Mouse (Mus musculus) adrenal gland, postnatal 10 days (tissue): Measurements from ENCODE around the gene Oas1h. TPM values are rescaled to one million over a fixed set of nuclear protein-coding genes. Genes with fewer than 3 reads are reported as not detected.

Source experiments
- microRNA-seq: library from miRNA; unstranded; fragments of <30 nt; microRNA quantifications from one replicate; pipeline ENCODE4 v1.2.0, GENCODE M21; 2021
- total RNA-seq, 2 experiments: library from RNA; stranded (reverse); gene quantifications; 2 replicates each; pipeline ENCODE4 v1.2.3; 2021

Oas1h gene
- total RNA-seq, 2 experiments from 2014 or later: not detected

Small RNA genes within 50 kb of the gene (microRNA-seq; reads per million reads assigned to microRNA genes)
- not detected for gene Gm22907

Other genes with a start within 250 kb of the Oas1h start
- 10 to 100 TPM; 12.9 to 17.4 TPM for gene Rita1, start 248.8 kb upstream of the Oas1h start, total RNA-seq
- gene Ddx54, start 248.7 kb upstream of the Oas1h start, total RNA-seq: 10 to 100 TPM; 36.0 to 36.1 TPM
- under 1 TPM in 1 of 2 experiments, not detected in 1; 0.42 TPM for gene Cfap73, start 227.2 kb upstream of the Oas1h start, total RNA-seq
- gene Rasal1, start 212.6 kb upstream of the Oas1h start, total RNA-seq: 1 to 10 TPM; 6.9 to 8.9 TPM
- gene Dtx1, start 149.5 kb upstream of the Oas1h start, total RNA-seq: 1 to 10 TPM; 7.4 to 9.2 TPM
- under 1 TPM; 0.09 to 0.24 TPM for gene Oas2, start 111.6 kb upstream of the Oas1h start, total RNA-seq
- under 1 TPM; 0.15 to 0.21 TPM for gene Oas3, start 83.8 kb upstream of the Oas1h start, total RNA-seq
- gene Oas1e, start 65.9 kb upstream of the Oas1h start, total RNA-seq: not detected
- gene Oas1c, start 48.9 kb upstream of the Oas1h start, total RNA-seq: 1 to 10 TPM; 1.0 to 1.1 TPM
- not detected for gene Oas1f, start 14.1 kb upstream of the Oas1h start, total RNA-seq
- gene Oas1g, start 26.2 kb downstream of the Oas1h start, total RNA-seq: under 1 TPM in 1 of 2 experiments, not detected in 1; 0.21 TPM
- gene Oas1a, start 46.1 kb downstream of the Oas1h start, total RNA-seq: under 1 TPM in 1 of 2 experiments, not detected in 1; 0.58 TPM
- under 1 TPM in 1 of 2 experiments, not detected in 1; 0.18 TPM for gene Oas1d, start 53.1 kb downstream of the Oas1h start, total RNA-seq
- gene Rph3a, start 148.7 kb downstream of the Oas1h start, total RNA-seq: 1 to 10 TPM; 1.7 to 3.4 TPM